24 mouse cellular contexts compared by ENCODE assay signal in genomic region chr10:111598650-111599049, GRCm38 (mm10).
A peak's percentile ranks its signal among the peaks of the same experiment; 100 is the strongest.
DNase-seq lines count a peak whose midpoint lies in the region; ATAC-seq and TF ChIP-seq lines count a peak whose summit lies in the region.
"Had no signal": no experiment of that assay in that cellular context is flagged by ENCODE, and none has a peak within 500 bp of the region (broad histone marks: within the 10 kb centered on the region; RNA-seq: fewer than 3 reads in every experiment).

No protein-coding gene starts in this region.

- no peak for TF ChIP-seq CTCF in liver, postnatal 0 days (IDR thresholded peaks at IDR 0.05; ENCODE audit: low read depth)
- no peak for TF ChIP-seq CTCF in stomach, postnatal 0 days (IDR thresholded peaks at IDR 0.05; ENCODE audit: low read depth)

- no peak overlapping the region; the same call in 1 of the 2 replicates for H3K9ac ChIP-seq in liver, postnatal 0 days (replicated peaks)
- H3K9ac ChIP-seq in liver, embryonic 12.5 days: no peak overlapping the region
- no peak overlapping the region for H3K9ac ChIP-seq in stomach, embryonic 15.5 days
- H3K9ac ChIP-seq in stomach, postnatal 0 days (ENCODE audit: low read length): no peak overlapping the region
- H3K9ac ChIP-seq: embryonic facial prominence, embryonic 15.5 days; heart, embryonic 13.5 days; hindbrain, embryonic 12.5 days had no signal

- intact Hi-C loops in heart, postnatal 14 days (cut with DNase I): loop anchor here (5.0 kb wide), 1 partner anchor 324 kb away; no protein-coding TSS in a partner anchor

- H3K4me2 ChIP-seq in liver, postnatal 0 days (ENCODE audit: low read depth, low read length): no peak overlapping the region
- no peak overlapping the region for H3K4me2 ChIP-seq in liver, embryonic 12.5 days
- no peak overlapping the region for H3K4me2 ChIP-seq in stomach, embryonic 15.5 days
- H3K4me2 ChIP-seq in stomach, postnatal 0 days (replicated peaks; ENCODE audit: low read depth): no peak overlapping the region
- H3K4me2 ChIP-seq: embryonic facial prominence, embryonic 15.5 days; heart, embryonic 13.5 days; hindbrain, embryonic 12.5 days had no signal

- H3K36me3 ChIP-seq in liver, postnatal 0 days (replicated peaks; ENCODE audit: insufficient read depth, low read length): no peaks in the 10 kb centered on the region
- H3K36me3 ChIP-seq in liver, embryonic 12.5 days: no peaks in the 10 kb centered on the region
- no peaks in the 10 kb centered on the region for H3K36me3 ChIP-seq in stomach, embryonic 15.5 days
- no peaks in the 10 kb centered on the region for H3K36me3 ChIP-seq in stomach, postnatal 0 days (ENCODE audit: control insufficient read depth, insufficient read depth, low read length)
- H3K36me3 ChIP-seq: embryonic facial prominence, embryonic 15.5 days; forebrain, embryonic 10.5 days; G1E; heart, embryonic 13.5 days; hindbrain, embryonic 12.5 days had no signal

- peak overlapping the region; percentile 85 for H3K27ac ChIP-seq in liver, postnatal 0 days (ENCODE audit: low read depth)
- H3K27ac ChIP-seq in liver, embryonic 12.5 days: no peak overlapping the region
- H3K27ac ChIP-seq in stomach, embryonic 15.5 days: 0 out of 2 replicates have a peak overlapping the region, but pooled peaks have one; percentile 80
- H3K27ac ChIP-seq in stomach, postnatal 0 days (replicated peaks): no peak overlapping the region
- H3K27ac ChIP-seq: embryonic facial prominence, embryonic 15.5 days; forebrain, embryonic 10.5 days; heart, adult 2 months; heart, embryonic 13.5 days; hindbrain, embryonic 12.5 days had no signal

- no peak for TF ChIP-seq EP300 in liver, postnatal 0 days (IDR thresholded peaks at IDR 0.05; ENCODE audit: low read depth)
- no peak for TF ChIP-seq EP300 in stomach, postnatal 0 days (optimal IDR thresholded peaks at IDR 0.05)

- peaks cover 30% of the 10 kb centered on the region for H3K4me1 ChIP-seq in liver, postnatal 0 days (ENCODE audit: insufficient read depth)
- H3K4me1 ChIP-seq in liver, embryonic 12.5 days: peaks cover 54% of the 10 kb centered on the region
- peaks cover 35% of the 10 kb centered on the region for H3K4me1 ChIP-seq in stomach, embryonic 15.5 days
- peaks cover 9% of the 10 kb centered on the region; the same call in 1 of the 2 replicates for H3K4me1 ChIP-seq in stomach, postnatal 0 days (replicated peaks; ENCODE audit: control insufficient read depth, insufficient read depth)

- peak; percentile 69 for DNase-seq in heart, adult 11 months
- DNase-seq in heart, postnatal 14 days: no peak
- no peak for DNase-seq in liver, postnatal 0 days
- no peak for DNase-seq in stomach, postnatal 0 days (ENCODE audit: low spot score)
- DNase-seq: adrenal gland, postnatal 10 days; B cell, adult 2 months; cerebellum, adult 11 months; cerebellum, adult 8-10 months; cerebellum, postnatal 14 days; embryo, embryonic 11 days; gastrocnemius, postnatal 36 days; heart, adult 2 months; heart, postnatal 4 days had no signal

- no peak overlapping the region for H3K4me3 ChIP-seq in liver, postnatal 0 days (ENCODE audit: low read depth, low read length)
- H3K4me3 ChIP-seq in liver, embryonic 12.5 days: no peak overlapping the region
- no peak overlapping the region for H3K4me3 ChIP-seq in stomach, embryonic 15.5 days (replicated peaks)
- H3K4me3 ChIP-seq in stomach, postnatal 0 days (ENCODE audit: low read depth, low read length): no peak overlapping the region
- H3K4me3 ChIP-seq: embryonic facial prominence, embryonic 15.5 days; erythroblast, embryonic 14.5 days; forebrain, embryonic 10.5 days; heart, adult 2 months; heart, embryonic 13.5 days; hindbrain, embryonic 12.5 days had no signal

- WGBS in liver, postnatal 0 days (ENCODE audit: insufficient replicate concordance): 58% methylated on average over 5 of the region's 5 CpGs
- WGBS in liver, embryonic 12.5 days (ENCODE audit: insufficient replicate concordance): 38% methylated on average over 5 of the region's 5 CpGs
- WGBS in stomach, embryonic 15.5 days: 82% methylated on average over 5 of the region's 5 CpGs
- WGBS in stomach, postnatal 0 days: 71% methylated on average over 5 of the region's 5 CpGs

- H3K27me3 ChIP-seq in liver, postnatal 0 days (ENCODE audit: insufficient read depth, low read length): no peaks in the 10 kb centered on the region
- peaks cover 19% of the 10 kb centered on the region for H3K27me3 ChIP-seq in liver, embryonic 12.5 days (replicated peaks)
- H3K27me3 ChIP-seq in stomach, embryonic 15.5 days (replicated peaks): no peaks in the 10 kb centered on the region
- H3K27me3 ChIP-seq in stomach, postnatal 0 days (ENCODE audit: control insufficient read depth, insufficient read depth, low read length): no peaks in the 10 kb centered on the region
- H3K27me3 ChIP-seq: embryonic facial prominence, embryonic 15.5 days; hindbrain, embryonic 12.5 days had no signal

- no peaks in the 10 kb centered on the region for H3K9me3 ChIP-seq in liver, postnatal 0 days (ENCODE audit: low read length)
- no peaks in the 10 kb centered on the region for H3K9me3 ChIP-seq in liver, embryonic 12.5 days (replicated peaks)
- no peaks in the 10 kb centered on the region for H3K9me3 ChIP-seq in stomach, embryonic 15.5 days
- H3K9me3 ChIP-seq in stomach, postnatal 0 days (ENCODE audit: control insufficient read depth, low read length): no peaks in the 10 kb centered on the region
- H3K9me3 ChIP-seq: embryonic facial prominence, embryonic 15.5 days; G1E; heart, embryonic 13.5 days; hindbrain, embryonic 12.5 days had no signal

- no peak for ATAC-seq in liver, postnatal 0 days
- ATAC-seq in liver, embryonic 12.5 days: no peak
- no peak for ATAC-seq in stomach, embryonic 15.5 days (ENCODE audit: insufficient read depth, low FRiP score, low read depth)
- ATAC-seq in stomach, postnatal 0 days (ENCODE audit: low FRiP score, low TSS enrichment): no peak
- no peak for ATAC-seq in frontal cortex, adult (ENCODE audit: low TSS enrichment)
- ATAC-seq: CD4-positive, CD25-positive, alpha-beta regulatory T cell, adult 4 months; forebrain, embryonic 14.5 days had no signal

Comparison
In these comparisons a context has a peak if more than half of its experiments do, and no peak if none do; other contexts are left out.
1. H3K27ac ChIP-seq: peak in liver, postnatal 0 days (single experiment) and stomach, embryonic 15.5 days (single experiment); none in liver, embryonic 12.5 days (single experiment) and stomach, postnatal 0 days (single experiment).